In the genomic region with DNA sequence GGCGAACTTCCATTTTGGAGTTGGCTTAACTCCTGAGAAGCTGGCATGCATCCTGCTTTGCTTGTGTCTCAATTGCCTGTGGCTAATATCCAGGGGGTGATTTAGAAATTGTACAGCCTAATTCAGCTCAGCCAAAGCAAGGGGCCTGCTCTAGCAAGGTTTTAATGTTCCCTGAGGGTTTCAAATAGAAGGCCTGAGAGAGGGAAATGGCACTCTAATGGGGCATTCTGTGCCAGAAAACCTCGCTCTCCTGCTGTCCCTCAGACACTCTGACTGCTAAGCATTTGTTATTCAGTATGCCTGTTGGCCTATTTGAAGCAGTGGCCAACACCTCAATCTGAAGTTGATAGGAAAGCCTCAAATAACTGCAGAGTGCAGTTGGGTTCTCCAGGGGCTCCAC, we compare ENCODE assay signal across 11 mouse cellular contexts.
DNase-seq lines count a peak whose midpoint lies in the region; ATAC-seq and TF ChIP-seq lines count a peak whose summit lies in the region.
"Had no signal": no experiment of that assay in that cellular context is flagged by ENCODE, and none has a peak within 500 bp of the region (broad histone marks: within the 10 kb centered on the region; RNA-seq: fewer than 3 reads in every experiment).

No protein-coding gene starts in this region.

- H3K36me3 ChIP-seq in hindbrain, embryonic 14.5 days (replicated peaks; ENCODE audit: control insufficient read depth, insufficient read depth) = no peaks in the 10 kb centered on the region
- H3K36me3 ChIP-seq in hindbrain, embryonic 13.5 days = no peaks in the 10 kb centered on the region
- no peaks in the 10 kb centered on the region for H3K36me3 ChIP-seq in heart, adult 2 months (ENCODE audit: control insufficient read depth, insufficient read depth, low read length)

- no peaks in the 10 kb centered on the region for H3K79me2 ChIP-seq in heart, adult 2 months (replicated peaks; ENCODE audit: control insufficient read depth, insufficient read depth, low read length)

- no peak for DNase-seq in hindbrain, embryonic 14.5 days (ENCODE audit: low spot score)
- DNase-seq in brain, adult 2 months (ENCODE audit: low read depth, low spot score) = peak; percentile 27
- DNase-seq in cerebellum, postnatal 25 days = peak; percentile 12 to 23
- DNase-seq in left cerebral cortex, postnatal 4 days = peak; percentile 32
- no peak for DNase-seq in ovary, postnatal 36 days (ENCODE audit: low spot score)
- DNase-seq in heart, adult 2 months = no peak
- DNase-seq: retina, postnatal 1 day had no signal

- H3K4me2 ChIP-seq in hindbrain, embryonic 14.5 days (replicated peaks) = no peak overlapping the region
- no peak overlapping the region for H3K4me2 ChIP-seq in hindbrain, embryonic 13.5 days
- H3K4me2 ChIP-seq: midbrain, embryonic 11.5 days had no signal

- TF ChIP-seq POLR2A in heart, adult 2 months (IDR thresholded peaks at IDR 0.05; ENCODE audit: insufficient read depth, low read depth, low read length) = no peak

- no peak overlapping the region for H3K9ac ChIP-seq in hindbrain, embryonic 14.5 days
- H3K9ac ChIP-seq in hindbrain, embryonic 13.5 days = no peak overlapping the region
- no peak overlapping the region for H3K9ac ChIP-seq in heart, adult 2 months (ENCODE audit: low read depth, low read length)
- H3K9ac ChIP-seq: liver, embryonic 14.5 days had no signal

- TF ChIP-seq CTCF in heart, adult 2 months (IDR thresholded peaks at IDR 0.05) = no peak

- ATAC-seq in hindbrain, embryonic 14.5 days (ENCODE audit: low FRiP score) = peak; percentile 31; the same call in 1 of the 2 replicates
- ATAC-seq in hindbrain, embryonic 13.5 days (ENCODE audit: low FRiP score) = no peak

- 54% methylated on average over 2 of the region's 2 CpGs for WGBS in hindbrain, embryonic 14.5 days
- WGBS in hindbrain, embryonic 13.5 days = 77% methylated on average over 2 of the region's 2 CpGs
- WGBS in heart, adult 2 months = 53% methylated on average over 2 of the region's 2 CpGs

- H3K27ac ChIP-seq in hindbrain, embryonic 14.5 days = no peak overlapping the region
- no peak overlapping the region for H3K27ac ChIP-seq in hindbrain, embryonic 13.5 days
- no peak overlapping the region for H3K27ac ChIP-seq in heart, adult 2 months
- H3K27ac ChIP-seq: liver, embryonic 14.5 days had no signal

- TF ChIP-seq EP300 in heart, adult 2 months (IDR thresholded peaks at IDR 0.05; ENCODE audit: insufficient read depth, low read depth, low read length) = no peak

- no peaks in the 10 kb centered on the region for H3K4me1 ChIP-seq in hindbrain, embryonic 14.5 days (replicated peaks; ENCODE audit: control insufficient read depth, insufficient read depth, low read length)
- no peaks in the 10 kb centered on the region for H3K4me1 ChIP-seq in hindbrain, embryonic 13.5 days (replicated peaks)
- H3K4me1 ChIP-seq in heart, adult 2 months (ENCODE audit: control insufficient read depth, insufficient read depth, low read length) = no peaks in the 10 kb centered on the region

- H3K27me3 ChIP-seq in hindbrain, embryonic 14.5 days (ENCODE audit: control insufficient read depth, insufficient read depth, low read length) = no peaks in the 10 kb centered on the region
- no peaks in the 10 kb centered on the region for H3K27me3 ChIP-seq in hindbrain, embryonic 13.5 days
- H3K27me3 ChIP-seq in heart, adult 2 months (ENCODE audit: control insufficient read depth, insufficient read depth, low read length) = no peaks in the 10 kb centered on the region
- H3K27me3 ChIP-seq: CH12.LX had no signal

- H3K9me3 ChIP-seq in hindbrain, embryonic 14.5 days (ENCODE audit: control insufficient read depth, low read length) = no peaks in the 10 kb centered on the region
- no peaks in the 10 kb centered on the region for H3K9me3 ChIP-seq in hindbrain, embryonic 13.5 days

- H3K4me3 ChIP-seq in hindbrain, embryonic 14.5 days (replicated peaks; ENCODE audit: low read length) = no peak overlapping the region
- no peak overlapping the region for H3K4me3 ChIP-seq in hindbrain, embryonic 13.5 days
- no peak overlapping the region for H3K4me3 ChIP-seq in heart, adult 2 months

- intact Hi-C loops in left cerebral cortex, postnatal 4 days (cut with DNase I) = no loop called here
- intact Hi-C loops in heart, adult 2 months (cut with DNase I) = no loop called here

Comparison
In these comparisons a context has a peak if more than half of its experiments do, and no peak if none do; other contexts are left out.
1. DNase-seq: peak in brain, adult 2 months (single experiment), cerebellum, postnatal 25 days (2 of 2) and left cerebral cortex, postnatal 4 days (single experiment); none in hindbrain, embryonic 14.5 days (single experiment), ovary, postnatal 36 days (single experiment) and heart, adult 2 months (0 of 2).